Mouse (Mus musculus) stomach, postnatal 0 days (tissue): ENCODE measurements at regions not wholly inside any gene's neighbourhood (a gene's known extent, or its start where the extent isn't known, plus 50 kb on each side); places are given as distances from the start of the nearest gene placed in this dataset.
A peak's percentile ranks its signal among the peaks of the same experiment; 100 is the strongest.

Source experiments
- ATAC-seq: fragments of 200-750 bp; cut with Nextera tagmentation; 2 replicates; pipeline ENCODE4 v1.8.0; 2017; ENCODE audit not compliant: low FRiP score, low TSS enrichment
- DNase-seq: peaks from one replicate; pipeline ENCODE4 v3.0.0-alpha.2; 2016; ENCODE audit warnings: low spot score
- H3K27ac ChIP-seq: fragments of 300-500 bp; sonication (generic); replicated peaks from 2 replicates; pipeline ENCODE4 v1.5.1; 2014; ENCODE audit warnings: mild to moderate bottlenecking, control low read depth
- H3K27me3 ChIP-seq: fragments of 300-500 bp; sonication (generic); 2 replicates; pipeline ENCODE4 v1.6.1; 2014; ENCODE audit warnings: low read length; ENCODE audit not compliant: control insufficient read depth, insufficient read depth
- H3K36me3 ChIP-seq: fragments of 300-500 bp; sonication (generic); 2 replicates; pipeline ENCODE4 v1.6.1; 2014; ENCODE audit warnings: low read length, mixed read lengths; ENCODE audit not compliant: control insufficient read depth, insufficient read depth
- H3K4me1 ChIP-seq: fragments of 300-500 bp; sonication (generic); replicated peaks from 2 replicates; pipeline ENCODE4 v1.6.1; 2014; ENCODE audit warnings: antibody characterized with exemption; ENCODE audit not compliant: control insufficient read depth, insufficient read depth
- H3K4me2 ChIP-seq: fragments of 300-500 bp; sonication (generic); replicated peaks from 2 replicates; pipeline ENCODE4 v1.6.1; 2014; ENCODE audit warnings: low read depth, mild to moderate bottlenecking, control low read depth, moderate library complexity
- H3K4me3 ChIP-seq: fragments of 300-500 bp; sonication (generic); 2 replicates; pipeline ENCODE4 v1.5.1; 2014; ENCODE audit warnings: low read depth, low read length, control low read depth
- H3K9ac ChIP-seq: fragments of 300-500 bp; sonication (generic); 2 replicates; pipeline ENCODE4 v1.6.1; 2014; ENCODE audit warnings: mild to moderate bottlenecking, low read length, control low read depth, mixed read lengths
- H3K9me3 ChIP-seq: fragments of 300-500 bp; sonication (generic); 2 replicates; pipeline ENCODE4 v1.6.1; 2016; ENCODE audit warnings: low read length; ENCODE audit not compliant: control insufficient read depth
- CTCF ChIP-seq: IDR thresholded peaks from 2 replicates; pipeline ENCODE4 v1.5.1; 2016; ENCODE audit warnings: antibody characterized with exemption, low read depth, mild to moderate bottlenecking, moderate library complexity
- EP300 ChIP-seq: optimal IDR thresholded peaks from 2 replicates; pipeline ENCODE3; 2016; ENCODE audit warnings: antibody characterized with exemption
- WGBS: fragments of 180-500 bp; shearing (Covaris S2); extraction: QIAGEN DNeasy Blood & Tissue Kit; methylation state at CpG from one replicate; pipeline ENCODE4 v1.1.7; 2014; 5-methylcytosine and 5-hydroxymethylcytosine counted together

GRCm38 (mm10) chr17:67499783-67500641 lies 132.5 kb downstream of the Lrrc30 start:
- no peaks in the 10 kb centered on the region for H3K9me3 ChIP-seq
- no peak overlapping the region for H3K9ac ChIP-seq
- no peak for DNase-seq
- 67% methylated on average over 28 of the region's 28 CpGs for WGBS
- no peak for ATAC-seq
- H3K27me3 ChIP-seq = no peaks in the 10 kb centered on the region
- no peak overlapping the region for H3K4me2 ChIP-seq
- H3K27ac ChIP-seq = no peak overlapping the region
- TF ChIP-seq EP300 (no peak), CTCF (no peak)
- H3K4me1 ChIP-seq = no peaks in the 10 kb centered on the region
- no peaks in the 10 kb centered on the region for H3K36me3 ChIP-seq
- no peak overlapping the region for H3K4me3 ChIP-seq

GRCm38 (mm10) chr17:67497380-67497779 lies 135.1 kb downstream of the Lrrc30 start:
- no peak overlapping the region for H3K4me2 ChIP-seq
- no peak overlapping the region for H3K9ac ChIP-seq
- ATAC-seq (no peak), DNase-seq (no peak)
- TF ChIP-seq CTCF (no peak), EP300 (no peak)
- WGBS = 72% methylated on average over 8 of the region's 8 CpGs
- H3K4me3 ChIP-seq = no peak overlapping the region
- no peaks in the 10 kb centered on the region for H3K9me3 ChIP-seq
- no peaks in the 10 kb centered on the region for H3K36me3 ChIP-seq
- no peak overlapping the region for H3K27ac ChIP-seq
- H3K27me3 ChIP-seq = no peaks in the 10 kb centered on the region
- no peaks in the 10 kb centered on the region for H3K4me1 ChIP-seq

GRCm38 (mm10) chr17:67480463-67480862 lies 126.2 kb upstream of the Ptprm start:
- 68% methylated on average over 5 of the region's 5 CpGs for WGBS
- H3K27me3 ChIP-seq = no peaks in the 10 kb centered on the region
- no peak for ATAC-seq
- H3K4me2 ChIP-seq = no peak overlapping the region
- H3K27ac ChIP-seq = no peak overlapping the region
- TF ChIP-seq CTCF (no peak), EP300 (no peak)
- no peaks in the 10 kb centered on the region for H3K36me3 ChIP-seq
- DNase-seq = no peak
- H3K9ac ChIP-seq = no peak overlapping the region
- H3K9me3 ChIP-seq = no peaks in the 10 kb centered on the region
- H3K4me1 ChIP-seq = no peaks in the 10 kb centered on the region
- H3K4me3 ChIP-seq = no peak overlapping the region

- ATAC-seq = no peak
- peak; percentile 67 for DNase-seq
- 8% methylated on average over 2 of the region's 2 CpGs for WGBS
- Histone ChIP-seq H3K9me3 (no peaks in the 10 kb centered on the region), H3K27me3 (no peaks in the 10 kb centered on the region), H3K4me2 (no peak overlapping the region), H3K9ac (no peak overlapping the region), H3K36me3 (no peaks in the 10 kb centered on the region), H3K27ac (no peak overlapping the region), H3K4me1 (no peaks in the 10 kb centered on the region), H3K4me3 (no peak overlapping the region)
- TF ChIP-seq CTCF (peak; percentile 85), EP300 (no peak)
Observed at GRCm38 (mm10) chr17:67473137-67473536, 118.9 kb upstream of the Ptprm start.

- no peak overlapping the region for H3K9ac ChIP-seq
- H3K4me2 ChIP-seq = no peak overlapping the region
- H3K27ac ChIP-seq = no peak overlapping the region
- TF ChIP-seq CTCF (no peak), EP300 (no peak)
- no peaks in the 10 kb centered on the region for H3K4me1 ChIP-seq
- no peaks in the 10 kb centered on the region for H3K36me3 ChIP-seq
- ATAC-seq (no peak), DNase-seq (no peak)
- 74% methylated on average over 4 of the region's 4 CpGs for WGBS
- H3K9me3 ChIP-seq = no peaks in the 10 kb centered on the region
- no peak overlapping the region for H3K4me3 ChIP-seq
- no peaks in the 10 kb centered on the region for H3K27me3 ChIP-seq
Observed at GRCm38 (mm10) chr17:67458851-67459421, 104.7 kb upstream of the Ptprm start.

GRCm38 (mm10) chr17:67451966-67452365 lies 97.7 kb upstream of the Ptprm start:
- 78% methylated on average over 13 of the region's 13 CpGs for WGBS
- H3K27ac ChIP-seq = no peak overlapping the region
- no peak for TF ChIP-seq CTCF
- no peaks in the 10 kb centered on the region for H3K9me3 ChIP-seq
- no peak overlapping the region for H3K4me3 ChIP-seq
- H3K27me3 ChIP-seq = no peaks in the 10 kb centered on the region
- no peaks in the 10 kb centered on the region for H3K36me3 ChIP-seq
- no peak overlapping the region for H3K9ac ChIP-seq
- no peaks in the 10 kb centered on the region for H3K4me1 ChIP-seq
- ATAC-seq (no peak), DNase-seq (no peak)
- no peak overlapping the region for H3K4me2 ChIP-seq
